Mouse (Mus musculus): ENCODE data around the gene Agt. TPM values are rescaled to one million over a fixed set of nuclear protein-coding genes. Genes with fewer than 3 reads are reported as not detected.

The Agt gene
- total RNA-seq (2014; fragmentation: Nextera tagmentation) (not detected in 2 replicates), total RNA-seq (2017) (not detected in 2 replicates)

DNA sequence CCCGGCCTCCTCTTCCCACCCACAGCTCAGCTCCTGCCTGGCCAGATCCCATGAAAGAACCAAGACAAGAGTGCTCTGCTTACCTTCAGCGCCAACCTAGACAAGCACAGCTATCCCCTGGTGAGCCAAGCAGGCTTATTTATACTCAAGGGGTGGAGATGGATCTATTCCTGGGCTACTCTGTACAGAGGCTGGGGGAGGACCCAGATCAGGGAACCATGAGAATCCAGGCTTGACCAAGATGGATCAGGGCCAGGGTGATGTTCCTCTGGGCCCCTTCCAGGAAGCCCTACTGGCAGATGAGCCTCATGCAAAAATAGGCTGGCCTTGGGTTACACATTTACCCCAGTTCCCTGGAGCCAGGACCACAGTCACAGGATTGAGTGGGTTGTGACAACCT, at the start of gene Agt:
Gene Agt (minus strand): TSS at position 114 of the 400 bp plus-strand sequence.
- ATAC-seq (replicated peaks; ENCODE audit: poor library complexity, severe bottlenecking), result no peak

DNA sequence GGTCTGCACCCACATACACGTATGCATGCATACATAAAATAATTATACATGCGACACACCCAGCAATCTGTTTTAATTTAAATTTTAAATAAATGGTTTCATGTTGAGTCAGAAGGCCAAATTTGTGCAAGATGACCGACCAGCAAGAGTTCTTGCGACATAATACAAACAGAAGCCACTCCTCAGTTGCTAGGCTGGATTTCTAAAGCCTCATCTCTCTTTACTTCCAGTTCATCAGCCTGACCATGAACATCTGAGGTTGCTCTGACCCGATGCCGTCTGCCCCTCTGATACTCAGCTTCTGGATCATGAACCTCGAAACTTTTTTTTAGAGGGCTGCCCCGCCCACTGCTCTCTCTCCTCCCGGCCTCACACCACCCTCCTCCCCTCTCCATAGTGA, 48.7 kb upstream of the Agt start:
- ATAC-seq (replicated peaks; ENCODE audit: poor library complexity, severe bottlenecking), result peak; percentile 73

DNA sequence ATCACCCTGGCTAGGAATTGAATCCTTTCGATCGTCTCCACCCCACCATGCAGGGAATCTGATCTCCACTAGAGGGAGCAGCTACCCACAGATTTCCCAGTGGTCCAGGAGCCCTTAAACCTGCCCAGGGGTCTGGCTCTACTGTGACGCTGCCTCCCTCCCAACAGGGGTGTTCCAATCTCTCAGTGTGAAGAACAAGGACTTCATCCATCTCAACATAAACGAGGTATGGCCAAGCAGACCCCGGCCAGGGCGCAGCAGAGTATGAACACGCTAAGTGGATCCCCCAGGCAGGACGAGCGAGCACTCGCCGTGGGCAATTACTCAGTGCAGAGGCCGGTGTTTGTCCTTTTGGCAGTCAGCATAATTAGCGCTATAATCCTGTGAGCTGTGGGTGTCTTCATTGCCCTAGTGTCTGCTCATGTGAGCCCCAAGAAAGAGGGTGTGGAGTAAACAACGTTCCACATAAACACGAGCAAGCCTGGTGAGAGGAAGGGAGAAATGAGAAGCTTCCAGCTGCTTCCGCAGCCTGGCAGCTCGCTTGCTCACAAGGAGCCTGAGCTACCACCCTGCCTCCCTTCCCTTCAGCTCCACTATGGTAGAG, 47.9 kb upstream of the Agt start:
- ATAC-seq (replicated peaks; ENCODE audit: poor library complexity, severe bottlenecking), result peak; percentile 76

DNA sequence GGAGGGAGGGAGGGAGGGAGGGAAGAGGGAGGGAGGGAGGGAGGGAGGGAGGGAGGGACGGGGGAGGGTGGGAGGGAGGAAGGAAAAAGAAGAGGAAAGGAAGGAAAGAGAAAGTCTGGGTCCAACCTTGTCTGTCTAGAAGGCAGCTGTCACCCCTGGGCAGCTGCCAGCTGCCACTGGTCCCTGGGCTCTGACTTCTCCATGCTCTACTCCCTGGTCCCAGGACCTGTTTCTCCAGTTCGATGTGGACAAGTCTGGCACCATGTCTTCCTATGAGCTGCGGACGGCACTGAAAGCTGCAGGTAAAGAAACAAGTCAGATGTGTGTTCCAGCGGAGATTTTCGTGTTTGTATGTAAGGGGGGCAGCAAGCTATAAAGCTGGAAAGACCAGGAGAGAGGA, 44.8 kb upstream of the Agt start:
- no peak for ATAC-seq (replicated peaks; ENCODE audit: poor library complexity, severe bottlenecking)

DNA sequence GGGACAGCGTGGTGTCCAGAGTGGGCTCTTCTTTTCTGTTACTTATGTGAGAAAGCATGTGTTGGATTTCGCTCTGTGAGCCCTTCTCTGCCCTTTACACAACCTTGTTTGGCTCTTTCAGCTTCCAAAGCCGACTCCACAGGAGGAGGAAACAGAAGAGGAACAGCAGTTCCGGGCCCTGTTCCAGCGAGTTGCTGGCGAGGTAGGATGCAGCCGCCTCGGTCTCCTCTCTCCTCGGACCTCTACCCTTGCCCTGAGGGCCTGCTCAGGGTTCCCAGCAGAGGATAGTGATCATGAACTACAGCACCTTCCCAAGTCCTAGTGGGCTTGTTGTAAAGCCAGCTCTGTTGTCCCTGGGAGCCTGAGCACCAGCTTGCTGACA, 39.5 kb upstream of the Agt start:
- ATAC-seq (replicated peaks; ENCODE audit: poor library complexity, severe bottlenecking), result no peak

DNA sequence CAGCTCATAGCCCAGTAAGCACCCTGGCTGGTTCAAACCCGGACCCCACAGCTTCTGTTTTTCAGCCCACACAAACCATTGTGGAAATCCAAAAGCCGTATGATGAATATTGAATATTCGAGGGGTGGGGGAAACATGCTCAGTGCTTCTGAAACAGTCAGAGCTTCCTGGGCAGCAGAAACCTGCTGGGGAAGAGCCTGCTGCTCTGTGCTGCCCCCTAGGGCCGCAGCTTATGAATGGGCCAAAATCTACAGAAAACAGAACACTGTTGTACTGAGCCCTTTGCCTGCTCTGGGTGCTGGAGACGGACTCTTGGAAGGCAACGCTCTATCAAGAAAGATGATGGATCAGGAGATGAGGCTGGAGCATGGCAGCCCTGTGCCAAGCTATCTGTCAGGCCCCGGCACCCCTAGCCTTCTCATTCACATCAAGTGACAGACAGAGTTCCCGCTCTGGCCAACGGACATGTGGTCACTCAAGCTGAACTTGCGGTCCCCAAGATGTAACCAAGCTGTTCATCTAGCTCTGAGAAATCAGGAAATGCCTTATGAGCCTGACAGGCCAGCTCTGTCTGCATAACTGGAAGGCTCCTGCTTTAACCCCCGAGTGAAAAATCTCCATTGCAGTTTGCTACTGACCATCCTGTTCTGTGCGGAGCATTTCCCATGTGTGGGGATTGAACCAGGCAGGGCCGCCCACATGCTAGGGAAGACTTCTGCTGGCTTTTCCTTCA, 38.9 kb upstream of the Agt start:
- peak; percentile 53; the same call in 1 of the 2 replicates for ATAC-seq (replicated peaks; ENCODE audit: poor library complexity, severe bottlenecking)

DNA sequence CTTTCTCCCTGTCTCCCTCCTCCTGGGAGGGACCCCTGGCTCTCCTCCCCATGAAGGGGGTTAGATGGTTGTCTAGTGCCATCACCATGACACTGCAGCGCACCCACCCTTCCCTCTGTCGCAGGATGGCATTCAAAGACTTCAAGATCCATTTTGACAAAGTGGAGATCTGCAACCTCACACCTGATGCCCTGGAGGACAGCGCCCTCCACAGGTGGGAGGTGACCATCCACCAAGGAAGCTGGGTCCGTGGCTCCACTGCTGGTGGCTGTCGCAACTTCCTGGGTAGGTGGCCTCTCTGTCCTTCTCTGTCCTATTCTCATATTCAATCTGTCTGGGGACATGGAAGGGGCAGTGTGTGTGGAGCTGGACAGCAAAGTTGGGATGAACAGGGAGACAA, 34.6 kb upstream of the Agt start:
- ATAC-seq (replicated peaks; ENCODE audit: poor library complexity, severe bottlenecking), result no peak

DNA sequence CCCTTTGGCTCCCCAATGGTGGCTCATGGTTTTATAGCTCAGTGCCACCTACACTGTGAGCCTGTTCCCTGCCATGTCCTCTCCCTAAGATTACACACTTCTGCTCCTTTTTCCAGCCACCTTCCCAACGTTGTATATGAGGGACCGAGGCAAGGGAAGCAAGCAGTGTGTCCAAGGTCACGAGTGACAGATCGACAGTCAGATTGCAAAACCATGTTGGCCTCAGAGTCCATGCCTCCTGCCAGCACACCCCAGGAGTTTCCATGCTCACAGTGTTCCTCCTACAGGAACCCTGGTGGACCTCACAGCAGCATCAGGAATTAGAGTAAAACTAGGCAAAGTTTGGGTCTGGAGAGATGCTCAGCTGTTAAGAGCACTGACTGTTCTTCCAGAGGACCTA, 19.9 kb upstream of the Agt start:
- no peak for ATAC-seq (replicated peaks; ENCODE audit: poor library complexity, severe bottlenecking)

DNA sequence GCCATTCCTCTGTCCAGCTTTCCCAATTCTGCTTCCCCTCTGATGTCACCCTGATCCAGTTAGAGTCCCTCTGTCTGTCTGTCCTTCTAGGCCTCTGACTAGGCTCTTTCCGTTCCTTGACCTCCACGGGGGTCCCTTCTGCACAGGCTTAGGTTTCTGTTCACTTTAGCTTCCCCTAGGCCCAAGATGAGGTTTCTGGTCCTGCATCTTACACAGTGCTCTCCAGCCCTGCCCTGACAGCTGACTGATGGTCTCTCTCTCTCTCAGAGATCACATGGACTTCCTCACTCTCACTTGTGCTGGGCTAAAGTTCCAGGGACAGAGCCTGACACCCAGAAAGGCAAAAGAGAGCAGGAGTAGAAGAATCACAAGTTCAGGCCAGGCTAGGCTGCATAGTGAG, 17.1 kb upstream of the Agt start:
- no peak for ATAC-seq (replicated peaks; ENCODE audit: poor library complexity, severe bottlenecking)

DNA sequence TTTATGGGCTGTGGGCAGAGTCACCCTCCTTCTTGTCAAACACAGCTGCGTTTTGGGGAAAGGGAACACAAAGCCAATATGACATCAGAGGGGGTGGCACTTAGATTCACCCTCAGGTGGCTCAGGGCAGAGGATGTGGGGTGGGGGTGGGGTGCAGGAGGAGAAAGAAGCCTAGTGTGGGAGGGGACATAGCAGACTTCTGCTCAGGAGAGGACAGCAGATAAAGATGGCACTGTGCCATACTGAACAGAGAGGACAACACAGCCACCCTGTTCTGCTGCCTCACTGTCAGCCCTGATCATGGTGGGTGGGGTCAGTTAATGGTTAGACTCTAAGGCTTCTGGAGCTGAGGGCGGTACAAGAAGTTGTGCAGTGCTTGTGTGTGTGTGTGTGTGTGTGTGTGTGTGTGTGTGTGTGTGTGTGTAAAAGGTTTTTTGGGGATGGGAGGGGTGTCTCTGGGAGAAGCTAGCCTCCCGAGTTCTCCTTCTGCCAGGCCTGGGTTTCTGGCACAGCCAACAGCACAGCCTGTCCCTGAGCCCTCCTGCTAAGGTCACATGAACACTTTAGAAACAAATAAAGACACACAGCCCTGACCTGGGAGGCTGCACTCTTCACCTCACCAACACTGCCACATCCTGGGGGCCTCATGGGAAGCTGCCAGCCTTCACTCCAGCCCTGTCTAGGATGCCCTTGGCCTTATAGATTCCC, 16.4 kb upstream of the Agt start:
- ATAC-seq (replicated peaks; ENCODE audit: poor library complexity, severe bottlenecking), result no peak

DNA sequence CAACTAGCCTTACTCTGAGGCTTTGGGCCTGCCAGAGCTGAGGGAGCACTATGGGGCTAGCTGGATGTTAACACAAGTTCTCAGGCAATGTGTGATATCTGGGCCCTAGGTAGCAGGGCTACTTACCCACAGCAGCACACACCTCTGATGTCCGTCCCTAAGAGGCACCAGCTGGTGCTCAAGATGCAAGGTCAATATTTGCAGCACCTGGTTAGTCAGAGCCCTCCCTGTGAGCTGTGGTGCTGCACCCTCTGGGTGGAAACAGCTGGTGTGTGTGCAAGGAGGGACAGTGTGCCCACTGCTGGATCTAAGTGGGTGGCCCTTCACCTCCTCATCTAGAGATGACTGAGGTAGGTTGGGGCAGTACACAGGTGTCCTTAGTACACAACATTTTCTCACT, 7.2 kb upstream of the Agt start:
- ATAC-seq (replicated peaks; ENCODE audit: poor library complexity, severe bottlenecking), result no peak

DNA sequence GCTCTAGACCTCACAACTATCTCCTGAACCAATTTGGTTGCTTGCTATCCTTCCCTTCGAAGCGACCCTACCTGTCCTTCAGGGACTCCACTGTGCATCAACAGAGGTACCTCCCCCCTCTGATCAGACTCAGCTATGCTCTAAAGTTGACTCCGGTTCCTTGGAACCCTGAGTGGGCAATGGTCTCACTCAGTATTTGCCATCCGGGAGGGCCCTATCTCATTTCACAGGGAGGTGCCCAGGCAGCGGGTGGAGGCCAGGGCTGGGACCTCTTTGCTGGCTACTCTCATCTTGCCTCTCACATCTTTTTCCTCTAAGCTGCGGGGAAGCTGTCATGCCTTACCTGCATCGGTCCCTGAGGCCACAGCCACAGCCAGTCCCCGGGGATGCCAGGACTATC, 6.3 kb upstream of the Agt start, which contains the start of gene Capn9:
Gene Capn9 (plus strand): TSS at position 301 of the 400 bp plus-strand sequence.
- ATAC-seq (replicated peaks; ENCODE audit: poor library complexity, severe bottlenecking), result no peak

DNA sequence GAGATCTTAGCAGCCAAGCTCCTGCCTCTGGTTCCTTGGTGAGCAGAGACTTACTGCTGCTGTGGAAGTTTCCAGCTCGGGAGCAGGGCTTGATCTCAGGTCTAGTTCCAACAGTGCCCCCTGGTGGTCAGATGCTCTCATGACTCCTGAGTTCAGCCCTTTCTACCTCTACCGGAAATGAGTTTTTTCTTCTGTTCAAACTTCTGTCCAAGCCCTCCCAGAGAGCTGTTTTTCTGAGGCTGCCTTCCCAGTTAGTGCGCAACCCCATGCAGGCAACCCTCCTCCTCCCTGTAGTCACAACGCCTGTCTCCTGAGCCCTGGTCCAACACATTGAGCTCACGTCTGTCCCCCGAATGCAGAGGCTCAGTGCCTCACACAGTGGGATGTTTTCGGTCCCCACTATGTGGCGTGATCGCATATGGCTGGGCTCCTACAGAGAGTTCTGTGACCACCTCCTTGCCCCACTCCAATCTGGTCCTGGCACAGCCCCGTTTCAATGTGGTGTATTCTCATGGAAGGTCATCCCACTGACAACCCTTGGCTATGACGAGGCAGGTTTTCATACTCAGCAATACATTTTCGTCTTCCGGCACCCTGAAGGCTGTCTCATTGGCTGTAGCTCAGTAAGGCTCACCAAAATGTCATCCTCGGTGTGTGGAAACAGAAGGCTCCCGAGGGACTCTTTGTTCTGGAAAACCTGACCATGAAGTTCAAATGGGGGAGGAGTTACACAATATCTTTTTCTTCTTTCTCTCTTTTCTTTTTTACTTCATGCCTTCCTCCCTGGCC, 4.2 kb upstream of the Agt start:
- ATAC-seq (replicated peaks; ENCODE audit: poor library complexity, severe bottlenecking), result peak; percentile 88

DNA sequence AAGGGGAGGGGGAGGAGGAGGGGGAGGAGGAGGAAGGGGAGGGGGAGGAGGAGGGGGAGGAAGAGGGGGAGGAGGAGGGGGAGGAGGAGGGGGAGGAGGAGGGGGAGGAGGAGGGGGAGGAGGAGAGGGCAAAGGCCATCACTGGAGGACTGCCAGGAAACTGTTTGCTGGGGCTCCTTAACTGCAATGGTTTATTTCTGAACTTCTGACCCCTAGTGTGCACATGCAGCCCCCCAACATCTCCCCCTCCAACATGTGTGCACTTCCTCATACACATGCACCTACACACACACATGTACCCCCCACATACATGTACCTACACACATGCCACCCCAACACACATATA, 2.9 kb upstream of the Agt start:
- ATAC-seq (replicated peaks; ENCODE audit: poor library complexity, severe bottlenecking), result no peak

DNA sequence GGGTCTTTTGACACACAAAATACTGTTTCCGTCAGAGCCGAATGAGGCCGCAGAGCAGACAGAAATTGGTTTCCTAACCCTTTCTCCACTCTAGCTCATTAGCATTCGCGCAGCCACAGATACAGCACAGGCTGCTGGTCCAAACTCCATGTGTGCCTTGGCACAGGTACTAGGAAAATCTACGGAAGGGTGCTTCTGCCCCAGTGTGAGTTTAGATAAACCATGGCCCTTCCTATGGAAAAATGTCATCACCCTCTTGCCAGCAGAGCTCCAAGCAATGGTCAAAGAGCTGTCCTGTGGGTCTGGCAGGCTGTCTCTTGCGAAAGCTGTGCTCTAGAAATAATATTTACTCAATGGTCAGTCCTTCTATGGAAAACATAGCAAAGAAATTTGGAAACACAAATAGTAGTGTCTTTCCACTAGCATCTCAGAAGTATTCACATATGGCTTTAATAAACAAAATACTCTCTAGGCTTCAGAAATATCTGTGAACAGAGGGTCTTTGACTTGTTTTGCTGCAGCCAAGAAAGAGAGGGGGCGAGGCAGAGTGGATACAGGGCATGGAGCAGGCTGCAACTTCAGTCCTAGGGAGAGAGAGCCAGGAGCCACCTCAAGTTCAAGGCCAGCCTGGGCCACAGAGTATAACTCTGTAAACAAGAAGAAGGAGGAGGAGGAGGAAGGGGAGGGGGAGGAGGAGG, 2.4 kb upstream of the Agt start:
- no peak for ATAC-seq (replicated peaks; ENCODE audit: poor library complexity, severe bottlenecking)

DNA sequence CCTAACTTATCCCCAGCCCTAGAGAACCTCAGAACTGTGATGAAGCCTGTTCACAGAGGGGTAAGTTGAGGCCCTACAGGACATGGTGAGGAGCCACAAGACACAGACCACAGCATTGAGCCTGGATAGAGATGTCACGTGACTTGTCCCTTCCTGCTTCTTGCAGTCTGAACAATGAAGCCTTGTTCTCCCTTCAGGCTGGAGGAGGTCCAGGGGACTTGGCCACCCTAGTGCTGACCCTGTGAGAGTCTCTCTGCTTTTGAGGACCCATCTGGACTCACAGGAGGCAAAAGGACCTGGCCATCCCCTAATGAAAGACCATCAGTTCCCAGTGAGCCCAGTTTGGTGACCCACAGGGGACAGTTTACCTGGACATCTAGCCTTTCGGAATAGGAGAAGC, 406 bp downstream of the Agt start:
- ATAC-seq (replicated peaks; ENCODE audit: poor library complexity, severe bottlenecking), result no peak

DNA sequence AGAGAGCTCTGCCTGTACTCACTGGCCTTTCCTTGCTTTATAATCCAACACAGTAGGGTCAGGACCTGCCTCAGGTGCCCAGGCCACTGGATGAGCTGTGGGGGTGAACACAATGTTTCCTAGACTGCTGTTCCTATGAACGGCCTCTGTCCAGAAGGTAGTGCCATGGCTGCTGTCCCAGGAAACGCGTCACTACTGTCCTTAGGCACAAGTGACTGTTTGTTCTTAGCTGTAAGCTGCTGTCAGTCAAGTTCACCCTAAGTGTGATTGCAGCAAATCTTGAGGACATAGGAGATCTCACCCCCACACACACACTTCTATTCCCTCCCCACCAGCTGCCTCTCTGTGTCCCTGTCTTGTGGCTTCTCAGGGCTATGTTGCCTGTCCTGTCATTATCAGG, 1.9 kb downstream of the Agt start:
- no peak for ATAC-seq (replicated peaks; ENCODE audit: poor library complexity, severe bottlenecking)

DNA sequence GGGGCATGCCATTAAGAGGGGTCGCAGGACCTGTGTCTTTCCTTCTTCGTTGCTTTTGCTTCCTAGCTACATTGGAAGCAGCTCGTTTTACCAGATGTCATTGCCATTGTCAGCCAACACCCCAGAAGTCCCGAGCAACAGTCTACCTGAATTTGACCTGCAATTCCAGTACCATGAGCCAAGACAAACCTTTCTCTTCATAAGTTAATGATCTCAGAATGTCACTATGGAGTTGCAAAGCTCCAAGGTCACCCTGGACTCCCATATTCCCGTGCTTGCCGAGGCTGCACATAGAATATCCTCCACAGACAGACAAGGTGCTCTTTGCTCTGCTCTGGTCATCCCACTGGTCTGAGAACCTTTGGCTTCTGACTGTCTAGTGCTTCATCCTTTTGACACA, 2.4 kb downstream of the Agt start:
- no peak for ATAC-seq (replicated peaks; ENCODE audit: poor library complexity, severe bottlenecking)

DNA sequence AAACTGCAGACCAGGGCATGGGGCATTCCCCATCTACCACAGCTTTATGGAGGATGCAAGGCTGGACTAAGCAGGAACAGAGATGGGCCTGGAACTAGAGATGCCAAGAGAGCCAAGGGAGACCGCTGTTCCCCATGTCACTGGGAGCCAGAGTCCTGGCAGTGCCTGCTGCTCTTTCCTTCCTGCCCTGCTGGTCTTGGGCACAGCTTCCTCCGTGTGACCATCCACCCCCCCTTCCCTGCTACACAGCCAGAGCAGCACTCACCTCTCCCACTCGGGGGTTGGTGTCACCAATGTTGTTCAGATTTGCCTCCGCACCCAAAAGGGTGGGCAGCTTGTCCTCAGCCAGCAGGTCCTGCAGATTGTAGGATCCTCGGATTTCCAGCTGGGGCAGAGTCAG, 12.0 kb downstream of the Agt start:
- ATAC-seq (replicated peaks; ENCODE audit: poor library complexity, severe bottlenecking), result no peak

DNA sequence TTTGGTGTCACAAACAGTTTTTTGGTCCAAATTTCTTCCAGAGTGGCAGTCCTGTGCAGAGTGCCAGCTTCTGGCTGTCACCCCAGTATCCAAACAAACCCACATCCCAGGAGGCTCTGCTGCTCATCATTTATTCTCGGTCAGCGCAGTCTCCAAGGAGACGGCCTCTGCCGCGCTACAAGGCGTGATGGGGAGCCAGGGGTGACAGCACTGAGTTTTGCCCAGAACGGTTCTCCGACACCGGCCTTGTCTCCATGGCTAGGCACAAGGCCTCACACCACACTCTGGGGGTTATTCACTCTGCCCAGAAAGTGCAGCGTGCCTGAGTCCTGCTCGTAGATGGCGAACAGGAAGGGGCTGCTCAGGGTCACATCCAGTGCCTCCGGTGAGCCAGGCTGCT, 12.8 kb downstream of the Agt start:
- no peak for ATAC-seq (replicated peaks; ENCODE audit: poor library complexity, severe bottlenecking)

Measured in granulocyte monocyte progenitor cell, adult 5-6 weeks (primary cell).